15 mouse cellular contexts compared by ENCODE assay signal in genomic region chr9:51423341-51423740, GRCm38 (mm10).
DNase-seq lines count a peak whose midpoint lies in the region.
"Had no signal": no experiment of that assay in that cellular context is flagged by ENCODE, and none has a peak within 500 bp of the region (broad histone marks: within the 10 kb centered on the region; RNA-seq: fewer than 3 reads in every experiment).

No protein-coding gene starts in this region.

- DNase-seq in layer of hippocampus, adult 11-12 months (ENCODE audit: low spot score) = peak; percentile 21
- DNase-seq in layer of hippocampus, postnatal 25 days (ENCODE audit: extremely low spot score in 1 of 2, low spot score in 1 of 2) = no peak
- DNase-seq in right cerebral cortex, adult 2 months (ENCODE audit: low spot score in 2 of 2) = peak; percentile 51 to 58
- DNase-seq in right cerebral cortex, postnatal 4 days = no peak
- peak; percentile 69 to 74 for DNase-seq in left cerebral cortex, adult 9 months (ENCODE audit: low spot score in 2 of 2)
- DNase-seq in telencephalon, adult 2 months (ENCODE audit: low read depth, low spot score) = peak; percentile 92
- DNase-seq in adrenal gland, adult 18-20 months (ENCODE audit: low spot score in 2 of 2) = no peak
- no peak for DNase-seq in heart, adult 18-20 months
- DNase-seq: adrenal gland, adult 2 months; cerebellum, adult 9-11 months; heart, postnatal 14 days; kidney, postnatal 4 days; lung, adult 2 months; spleen, adult 18-20 months; thymus, adult 2 months had no signal

Comparison
In these comparisons a context has a peak if more than half of its experiments do, and no peak if none do; other contexts are left out.
1. DNase-seq: peak in layer of hippocampus, adult 11-12 months (single experiment), right cerebral cortex, adult 2 months (2 of 2), left cerebral cortex, adult 9 months (2 of 2) and telencephalon, adult 2 months (single experiment); none in layer of hippocampus, postnatal 25 days (0 of 2), right cerebral cortex, postnatal 4 days (single experiment), adrenal gland, adult 18-20 months (0 of 2) and heart, adult 18-20 months (0 of 2).